ENCODE assay signal across 31 mouse cellular contexts in genomic region chr1:149463930-149464329, GRCm38 (mm10).
DNase-seq lines count a peak whose midpoint lies in the region; ATAC-seq and TF ChIP-seq lines count a peak whose summit lies in the region.
"Had no signal": no experiment of that assay in that cellular context is flagged by ENCODE, and none has a peak within 500 bp of the region (broad histone marks: within the 10 kb centered on the region; RNA-seq: fewer than 3 reads in every experiment).

No protein-coding gene starts in this region.

- no peaks in the 10 kb centered on the region for H3K36me3 ChIP-seq in forebrain, embryonic 13.5 days (ENCODE audit: poor library complexity, severe bottlenecking)
- no peaks in the 10 kb centered on the region for H3K36me3 ChIP-seq in forebrain, embryonic 16.5 days (ENCODE audit: control insufficient read depth, insufficient read depth)
- no peaks in the 10 kb centered on the region for H3K36me3 ChIP-seq in forebrain, postnatal 0 days (ENCODE audit: insufficient read depth)
- H3K36me3 ChIP-seq in forebrain, embryonic 11.5 days (ENCODE audit: control insufficient read depth, insufficient read depth, low read length): no peaks in the 10 kb centered on the region
- no peaks in the 10 kb centered on the region for H3K36me3 ChIP-seq in midbrain, embryonic 15.5 days (replicated peaks)
- no peaks in the 10 kb centered on the region for H3K36me3 ChIP-seq in midbrain, embryonic 10.5 days
- H3K36me3 ChIP-seq: embryonic facial prominence, embryonic 12.5 days; G1E; heart, embryonic 10.5 days; heart, embryonic 13.5 days had no signal

- DNase-seq in forebrain, postnatal 0 days: no peak
- DNase-seq in forebrain, embryonic 11.5 days (ENCODE audit: low spot score): no peak
- DNase-seq in midbrain, embryonic 10.5 days (ENCODE audit: low spot score): no peak
- DNase-seq in brain, embryonic 14.5 days (ENCODE audit: low read depth): peak; percentile 56
- DNase-seq in T-cell, adult 2 months (ENCODE audit: low spot score): no peak
- DNase-seq: adrenal gland, adult 2 months; adrenal gland, postnatal 14 days; B cell, adult 2 months; cerebellum, adult 18-20 months; cerebellum, adult 9-10 months; cerebellum, postnatal 14 days; gastrocnemius, postnatal 10 days; gastrocnemius, postnatal 36 days; heart, adult 2 months; heart, postnatal 14 days; heart, postnatal 4 days; kidney, adult 18-20 months had no signal

- no peaks in the 10 kb centered on the region for H3K4me1 ChIP-seq in forebrain, embryonic 13.5 days
- H3K4me1 ChIP-seq in forebrain, embryonic 16.5 days (replicated peaks; ENCODE audit: control insufficient read depth, insufficient read depth, low read length): no peaks in the 10 kb centered on the region
- no peaks in the 10 kb centered on the region for H3K4me1 ChIP-seq in forebrain, postnatal 0 days (ENCODE audit: insufficient read depth)
- H3K4me1 ChIP-seq in forebrain, embryonic 11.5 days (replicated peaks; ENCODE audit: control insufficient read depth, insufficient read depth, low read length): no peaks in the 10 kb centered on the region
- no peaks in the 10 kb centered on the region for H3K4me1 ChIP-seq in midbrain, embryonic 15.5 days
- no peaks in the 10 kb centered on the region for H3K4me1 ChIP-seq in midbrain, embryonic 10.5 days
- H3K4me1 ChIP-seq: embryonic facial prominence, embryonic 12.5 days; heart, embryonic 10.5 days; heart, embryonic 13.5 days had no signal

- H3K4me2 ChIP-seq in forebrain, embryonic 13.5 days: no peak overlapping the region
- H3K4me2 ChIP-seq in forebrain, embryonic 16.5 days (ENCODE audit: low read length): no peak overlapping the region
- H3K4me2 ChIP-seq in forebrain, postnatal 0 days (ENCODE audit: low read depth): no peak overlapping the region
- H3K4me2 ChIP-seq in forebrain, embryonic 11.5 days (ENCODE audit: low read depth, low read length, severe bottlenecking): no peak overlapping the region
- H3K4me2 ChIP-seq in midbrain, embryonic 15.5 days: no peak overlapping the region
- H3K4me2 ChIP-seq: embryonic facial prominence, embryonic 12.5 days; heart, embryonic 13.5 days; hindbrain, embryonic 14.5 days had no signal

- ATAC-seq in forebrain, embryonic 13.5 days: 0 out of 2 replicates have a peak, but pooled peaks have one; percentile 43
- ATAC-seq in forebrain, embryonic 16.5 days: no peak
- ATAC-seq in forebrain, postnatal 0 days: peak; percentile 27; the same call in 1 of the 2 replicates
- ATAC-seq in forebrain, embryonic 11.5 days (replicated peaks; ENCODE audit: low FRiP score): no peak
- ATAC-seq in midbrain, embryonic 15.5 days (replicated peaks): peak; percentile 81
- ATAC-seq: hindbrain, postnatal 0 days; inflammation-experienced regulatory T-cells, adult 6 months; intestine, embryonic 16.5 days; Patski had no signal

- H3K9ac ChIP-seq in forebrain, embryonic 13.5 days: no peak overlapping the region
- H3K9ac ChIP-seq in forebrain, embryonic 16.5 days (replicated peaks; ENCODE audit: low read depth, low read length): no peak overlapping the region
- H3K9ac ChIP-seq in forebrain, postnatal 0 days: no peak overlapping the region
- no peak overlapping the region for H3K9ac ChIP-seq in forebrain, embryonic 11.5 days (ENCODE audit: low read length)
- H3K9ac ChIP-seq in midbrain, embryonic 15.5 days: no peak overlapping the region
- H3K9ac ChIP-seq: embryonic facial prominence, embryonic 12.5 days; heart, embryonic 13.5 days; hindbrain, embryonic 14.5 days had no signal

- no peaks in the 10 kb centered on the region for H3K9me3 ChIP-seq in forebrain, embryonic 13.5 days (replicated peaks)
- H3K9me3 ChIP-seq in forebrain, embryonic 16.5 days (ENCODE audit: control insufficient read depth, low read length): no peaks in the 10 kb centered on the region
- no peaks in the 10 kb centered on the region for H3K9me3 ChIP-seq in forebrain, postnatal 0 days (ENCODE audit: low read length)
- H3K9me3 ChIP-seq in forebrain, embryonic 11.5 days (ENCODE audit: control insufficient read depth, low read length): no peaks in the 10 kb centered on the region
- H3K9me3 ChIP-seq in midbrain, embryonic 15.5 days: no peaks in the 10 kb centered on the region
- no peaks in the 10 kb centered on the region for H3K9me3 ChIP-seq in midbrain, embryonic 10.5 days (replicated peaks)
- H3K9me3 ChIP-seq: embryonic facial prominence, embryonic 12.5 days; heart, embryonic 10.5 days; heart, embryonic 13.5 days had no signal

- no peak overlapping the region for H3K4me3 ChIP-seq in forebrain, embryonic 13.5 days
- no peak overlapping the region for H3K4me3 ChIP-seq in forebrain, embryonic 16.5 days (replicated peaks; ENCODE audit: low read length)
- H3K4me3 ChIP-seq in forebrain, postnatal 0 days (ENCODE audit: low read depth, low read length): no peak overlapping the region
- no peak overlapping the region for H3K4me3 ChIP-seq in forebrain, embryonic 11.5 days (ENCODE audit: low read depth, low read length)
- no peak overlapping the region for H3K4me3 ChIP-seq in midbrain, embryonic 15.5 days
- H3K4me3 ChIP-seq in midbrain, embryonic 10.5 days: no peak overlapping the region
- H3K4me3 ChIP-seq: embryonic facial prominence, embryonic 12.5 days; erythroblast, embryonic 14.5 days; heart, adult 2 months; heart, embryonic 10.5 days; heart, embryonic 13.5 days had no signal

- TF ChIP-seq POLR2A in brain, embryonic 14.5 days (IDR thresholded peaks at IDR 0.05; ENCODE audit: borderline replicate concordance, extremely low read depth, insufficient read depth, insufficient read length, poor library complexity, severe bottlenecking): no peak

- H3K27ac ChIP-seq in forebrain, embryonic 13.5 days: no peak overlapping the region
- H3K27ac ChIP-seq in forebrain, embryonic 16.5 days (ENCODE audit: low read length): no peak overlapping the region
- no peak overlapping the region for H3K27ac ChIP-seq in forebrain, postnatal 0 days (ENCODE audit: low read depth, low read length)
- H3K27ac ChIP-seq in forebrain, embryonic 11.5 days (ENCODE audit: low read depth, low read length): no peak overlapping the region
- no peak overlapping the region for H3K27ac ChIP-seq in midbrain, embryonic 15.5 days
- H3K27ac ChIP-seq in midbrain, embryonic 10.5 days (replicated peaks): no peak overlapping the region
- H3K27ac ChIP-seq: embryonic facial prominence, embryonic 12.5 days; heart, adult 2 months; heart, embryonic 10.5 days; heart, embryonic 13.5 days; hindbrain, embryonic 14.5 days; hindbrain, postnatal 0 days had no signal

- TF ChIP-seq CTCF in forebrain, postnatal 0 days (IDR thresholded peaks at IDR 0.05; ENCODE audit: low read depth): no peak
- TF ChIP-seq CTCF in brain, embryonic 14.5 days (IDR thresholded peaks at IDR 0.05; ENCODE audit: borderline replicate concordance, extremely low read depth, insufficient read depth, insufficient read length): no peak

- no peaks in the 10 kb centered on the region for H3K27me3 ChIP-seq in forebrain, embryonic 13.5 days
- H3K27me3 ChIP-seq in forebrain, embryonic 16.5 days (replicated peaks; ENCODE audit: control insufficient read depth, insufficient read depth, low read length): no peaks in the 10 kb centered on the region
- H3K27me3 ChIP-seq in forebrain, postnatal 0 days (ENCODE audit: insufficient read depth, low read length): no peaks in the 10 kb centered on the region
- no peaks in the 10 kb centered on the region for H3K27me3 ChIP-seq in forebrain, embryonic 11.5 days (ENCODE audit: control insufficient read depth, insufficient read depth, low read length)
- no peaks in the 10 kb centered on the region for H3K27me3 ChIP-seq in midbrain, embryonic 15.5 days (replicated peaks)
- H3K27me3 ChIP-seq in midbrain, embryonic 10.5 days (ENCODE audit: low read depth, poor library complexity, severe bottlenecking): no peaks in the 10 kb centered on the region
- H3K27me3 ChIP-seq: CH12.LX; embryonic facial prominence, embryonic 12.5 days; heart, embryonic 13.5 days; Patski had no signal

Comparison
In these comparisons a context has a peak if more than half of its experiments do, and no peak if none do; other contexts are left out.
1. ATAC-seq: peak in forebrain, embryonic 13.5 days (single experiment), forebrain, postnatal 0 days (single experiment) and midbrain, embryonic 15.5 days (single experiment); none in forebrain, embryonic 16.5 days (single experiment) and forebrain, embryonic 11.5 days (single experiment).